Mouse (Mus musculus) lung, embryonic 16.5 days (tissue): ENCODE measurements around the gene Nat8f3. TPM values are rescaled to one million over a fixed set of nuclear protein-coding genes. Genes with fewer than 3 reads are reported as not detected.
"Not testable (repeated sequence)": the region's sequence is repeated elsewhere in the genome, so short reads cannot be mapped to it uniquely, and the experiment has no call there.

Experiments
- ATAC-seq: fragments of 200-750 bp; cut with Nextera tagmentation; 2 replicates; pipeline ENCODE4 v1.8.0; 2017; ENCODE audit warnings: low read depth, mild to moderate bottlenecking, moderate library complexity
- H3K27ac ChIP-seq: fragments of 300-500 bp; sonication (generic); 2 replicates; pipeline ENCODE4 v1.5.1; 2014; ENCODE audit warnings: mild to moderate bottlenecking, control low read depth, low read length
- H3K27me3 ChIP-seq: fragments of 300-500 bp; sonication (generic); 2 replicates; pipeline ENCODE4 v1.6.1; 2014; ENCODE audit warnings: low read depth, low read length, mixed read lengths; ENCODE audit not compliant: control insufficient read depth, insufficient read depth
- H3K36me3 ChIP-seq: fragments of 300-500 bp; sonication (generic); 2 replicates; pipeline ENCODE4 v1.6.1; 2014; ENCODE audit warnings: low read length; ENCODE audit not compliant: control insufficient read depth, insufficient read depth
- H3K4me1 ChIP-seq: fragments of 300-500 bp; sonication (generic); replicated peaks from 2 replicates; pipeline ENCODE4 v1.6.1; 2014; ENCODE audit warnings: low read length, mixed read lengths; ENCODE audit not compliant: control insufficient read depth, insufficient read depth
- H3K4me2 ChIP-seq: fragments of 300-500 bp; sonication (generic); 2 replicates; pipeline ENCODE4 v1.6.1; 2014; ENCODE audit warnings: low read depth, low read length, control low read depth
- H3K4me3 ChIP-seq: fragments of 300-500 bp; sonication (generic); 2 replicates; pipeline ENCODE4 v1.5.1; 2014; ENCODE audit warnings: mild to moderate bottlenecking, low read length, control low read depth
- H3K9ac ChIP-seq: fragments of 300-500 bp; sonication (generic); 2 replicates; pipeline ENCODE4 v1.6.1; 2014; ENCODE audit warnings: low read length, control low read depth
- H3K9me3 ChIP-seq: fragments of 300-500 bp; sonication (generic); 2 replicates; pipeline ENCODE4 v1.6.1; 2016; ENCODE audit warnings: low read length; ENCODE audit not compliant: control insufficient read depth
- WGBS: fragments of 180-500 bp; shearing (Covaris S2); extraction: QIAGEN DNeasy Blood & Tissue Kit; methylation state at CpG from one replicate; pipeline ENCODE4 v1.1.7; 2014; 5-methylcytosine and 5-hydroxymethylcytosine counted together
- polyA plus RNA-seq: library from polyadenylated mRNA; unstranded; fragments of >200 nt; fragmentation: Nextera tagmentation; extraction: Ambion mirVana; gene quantifications from 2 replicates; pipeline ENCODE4 v1.2.1, GENCODE M21; 2015

Gene Nat8f3
- not detected in 2 replicates for polyA plus RNA-seq

DNA sequence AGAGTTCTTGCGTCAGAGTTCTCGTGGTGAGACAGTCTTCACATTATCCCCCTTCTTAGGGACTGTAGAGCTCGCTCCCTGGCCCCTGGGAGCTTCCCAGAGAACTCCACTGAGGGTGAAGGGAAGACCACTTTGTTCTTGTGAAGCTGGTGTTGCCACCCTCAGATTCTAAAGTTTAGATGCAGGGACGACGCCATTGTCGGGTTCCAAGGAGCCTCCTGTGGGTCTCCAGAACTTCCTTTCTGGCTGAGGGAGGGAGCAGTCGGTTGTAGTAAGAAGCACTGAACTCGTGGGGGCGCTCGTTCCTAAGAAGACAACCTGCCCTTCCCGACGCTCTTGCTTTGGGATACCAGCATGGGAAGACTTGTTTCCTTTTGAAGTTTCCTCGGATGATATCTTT, at the start of gene Nat8f3:
Gene Nat8f3 (minus strand): TSS at position 223 of the 400 bp plus-strand sequence.
- ATAC-seq, H3K9me3 ChIP-seq: not testable (repeated sequence)

DNA sequence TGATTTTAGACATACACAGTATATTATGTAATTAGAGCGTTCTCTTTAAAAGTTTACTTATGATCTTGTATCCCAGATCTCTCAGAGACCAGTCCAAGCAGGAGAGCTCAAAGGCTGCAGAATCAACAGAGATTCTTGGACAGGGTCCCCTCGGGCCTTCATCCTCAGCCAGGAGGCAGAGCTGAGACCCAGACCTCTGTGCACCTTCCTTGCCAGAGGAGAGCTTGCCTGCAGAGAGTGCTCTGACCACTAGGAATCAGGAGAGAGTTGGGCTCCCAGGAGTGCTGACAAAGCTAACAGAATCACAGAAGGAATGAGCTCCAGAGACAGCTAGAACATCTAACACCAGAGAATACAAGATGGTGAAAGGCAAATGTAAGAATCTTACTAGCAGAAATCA, 47.8 kb upstream of the Nat8f3 start:
- 79% methylated on average over 2 of the region's 2 CpGs for WGBS
- H3K4me2 ChIP-seq = no peak overlapping the region
- H3K9me3 ChIP-seq = no peaks in the 10 kb centered on the region
- H3K4me1 ChIP-seq = no peaks in the 10 kb centered on the region
- no peaks in the 10 kb centered on the region for H3K27me3 ChIP-seq
- no peak overlapping the region for H3K9ac ChIP-seq
- no peak overlapping the region for H3K4me3 ChIP-seq
- no peak overlapping the region for H3K27ac ChIP-seq
- ATAC-seq = no peak
- no peaks in the 10 kb centered on the region for H3K36me3 ChIP-seq

More for the DNA sequence above, at the start of gene Nat8f3:
- WGBS = 59% methylated on average over 13 of the region's 13 CpGs
- not testable (repeated sequence) for H3K9ac ChIP-seq, H3K4me2 ChIP-seq, H3K27me3 ChIP-seq, H3K4me1 ChIP-seq, H3K4me3 ChIP-seq, H3K36me3 ChIP-seq, H3K27ac ChIP-seq

GRCm38 (mm10) chr6:85810942-85811537, 45.5 kb upstream of the Nat8f3 start:
- 49% methylated on average over 2 of the region's 3 CpGs for WGBS
- not testable (repeated sequence) for H3K27ac ChIP-seq, H3K4me2 ChIP-seq, H3K27me3 ChIP-seq, H3K9me3 ChIP-seq, H3K4me3 ChIP-seq, H3K4me1 ChIP-seq, H3K36me3 ChIP-seq, H3K9ac ChIP-seq, ATAC-seq

- not testable (repeated sequence) for H3K27ac ChIP-seq, ATAC-seq, H3K4me2 ChIP-seq, H3K27me3 ChIP-seq, H3K9ac ChIP-seq, H3K4me3 ChIP-seq, H3K9me3 ChIP-seq, H3K4me1 ChIP-seq, H3K36me3 ChIP-seq
- WGBS = 91% methylated on average over 2 of the region's 3 CpGs
These were observed 45.0 kb upstream of the Nat8f3 start for GRCm38 (mm10) chr6:85810514-85810913.

DNA sequence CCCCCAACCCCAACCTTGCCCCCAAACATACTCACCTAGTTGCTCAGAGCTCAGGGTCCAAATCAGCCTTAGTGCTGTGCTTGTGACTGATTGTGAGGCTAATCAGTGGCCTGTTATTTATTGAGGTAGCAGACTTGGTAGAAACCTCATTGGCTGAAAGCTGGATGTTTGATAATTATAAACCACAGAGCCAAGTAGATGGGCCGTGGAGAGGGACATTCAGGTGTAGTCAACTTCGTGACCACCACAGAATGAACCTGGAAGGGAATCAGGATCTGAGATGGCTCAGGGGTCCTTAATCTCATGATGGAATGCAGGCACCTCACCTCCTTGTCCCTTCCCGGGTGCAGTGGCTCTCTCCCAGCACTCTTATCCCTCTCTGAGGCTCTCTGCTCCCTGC, 44.2 kb upstream of the Nat8f3 start:
- H3K27me3 ChIP-seq, H3K4me1 ChIP-seq, H3K36me3 ChIP-seq, H3K27ac ChIP-seq, ATAC-seq, H3K9ac ChIP-seq, H3K9me3 ChIP-seq, H3K4me2 ChIP-seq, H3K4me3 ChIP-seq: not testable (repeated sequence)
- WGBS = 66% methylated on average over 2 of the region's 3 CpGs

DNA sequence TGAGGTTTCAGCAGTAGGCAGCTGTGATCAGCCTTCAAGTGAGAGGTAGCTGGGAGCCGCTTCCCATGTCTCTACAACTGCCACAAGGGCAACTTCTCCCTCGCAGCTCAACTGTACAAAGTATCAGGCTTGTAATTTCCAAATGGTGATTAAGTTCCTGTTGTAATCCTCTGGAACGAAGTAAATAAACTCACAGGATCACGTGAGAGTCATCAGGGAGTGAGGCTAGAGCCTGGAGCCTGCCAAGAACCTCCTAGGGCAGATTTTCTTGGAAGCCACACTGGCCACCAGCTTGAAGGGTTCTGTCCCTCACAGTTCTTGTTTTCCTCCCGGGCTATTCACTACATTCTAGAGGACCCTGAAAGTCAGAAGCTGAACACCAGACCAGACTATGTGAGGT, 37.6 kb upstream of the Nat8f3 start:
- WGBS = 46% methylated on average over 5 of the region's 5 CpGs
- H3K27me3 ChIP-seq, H3K9me3 ChIP-seq, H3K36me3 ChIP-seq, H3K27ac ChIP-seq, ATAC-seq, H3K9ac ChIP-seq, H3K4me3 ChIP-seq, H3K4me1 ChIP-seq, H3K4me2 ChIP-seq: not testable (repeated sequence)

- not testable (repeated sequence) for H3K27ac ChIP-seq, H3K4me3 ChIP-seq, H3K27me3 ChIP-seq, ATAC-seq, H3K9me3 ChIP-seq, H3K36me3 ChIP-seq, H3K4me1 ChIP-seq, H3K4me2 ChIP-seq, H3K9ac ChIP-seq
- 78% methylated on average over 5 of the region's 6 CpGs for WGBS
These were observed 2.2 kb downstream of the Nat8f3 start for GRCm38 (mm10) chr6:85763127-85764070.

DNA sequence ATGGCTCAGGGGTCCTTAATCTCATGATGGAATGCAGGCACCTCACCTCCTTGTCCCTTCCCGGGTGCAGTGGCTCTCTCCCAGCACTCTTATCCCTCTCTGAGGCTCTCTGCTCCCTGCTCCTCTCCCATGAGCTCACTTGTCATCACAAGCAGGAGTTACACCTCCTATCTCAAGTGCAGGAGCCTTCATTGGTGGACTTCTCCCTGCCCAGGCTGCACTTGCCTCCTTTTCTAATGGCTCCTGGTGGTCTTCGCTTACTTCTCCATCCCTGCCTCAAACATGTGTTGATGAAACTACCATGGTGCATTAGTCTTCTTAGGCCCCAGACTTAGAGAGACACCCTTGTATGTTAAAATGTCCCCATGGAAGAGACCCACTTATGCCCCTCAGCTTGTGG, 2.9 kb downstream of the Nat8f3 start:
- H3K36me3 ChIP-seq, H3K9me3 ChIP-seq, H3K9ac ChIP-seq, H3K4me1 ChIP-seq, H3K27me3 ChIP-seq, H3K4me2 ChIP-seq, H3K4me3 ChIP-seq, ATAC-seq, H3K27ac ChIP-seq: not testable (repeated sequence)
- WGBS = 86% methylated on average over 1 of the region's 2 CpGs

- H3K4me2 ChIP-seq, H3K27me3 ChIP-seq, H3K9ac ChIP-seq, H3K27ac ChIP-seq, H3K9me3 ChIP-seq, H3K4me3 ChIP-seq, H3K4me1 ChIP-seq, H3K36me3 ChIP-seq: not testable (repeated sequence)
- 32% methylated on average over 3 of the region's 6 CpGs for WGBS
- ATAC-seq = peak; percentile 66
These were observed 9.8 kb downstream of the Nat8f3 start for GRCm38 (mm10) chr6:85755705-85756249.
